Mouse (Mus musculus) midbrain, embryonic 15.5 days (tissue): ENCODE results near the gene Hrh1. TPM values are rescaled to one million over a fixed set of nuclear protein-coding genes. Genes with fewer than 3 reads are reported as not detected.
A peak's percentile ranks its signal among the peaks of the same experiment; 100 is the strongest.

ENCODE experiments used
- ATAC-seq: fragments of 200-750 bp; cut with Nextera tagmentation; replicated peaks from 2 replicates; pipeline ENCODE4 v1.8.0; 2017; ENCODE audit warnings: moderate TSS enrichment
- H3K27ac ChIP-seq: fragments of 300-500 bp; sonication (generic); 2 replicates; pipeline ENCODE4 v1.5.1; 2015; ENCODE audit warnings: mild to moderate bottlenecking, inconsistent platforms
- H3K27me3 ChIP-seq: fragments of 300-500 bp; sonication (generic); replicated peaks from 2 replicates; pipeline ENCODE4 v1.6.1; 2015; ENCODE audit warnings: inconsistent platforms
- H3K36me3 ChIP-seq: fragments of 300-500 bp; sonication (generic); replicated peaks from 2 replicates; pipeline ENCODE4 v1.6.1; 2015; ENCODE audit warnings: inconsistent platforms
- H3K4me1 ChIP-seq: fragments of 300-500 bp; sonication (generic); 2 replicates; pipeline ENCODE4 v1.6.1; 2015; ENCODE audit warnings: inconsistent platforms
- H3K4me2 ChIP-seq: fragments of 300-500 bp; sonication (generic); 2 replicates; pipeline ENCODE4 v1.6.1; 2015; ENCODE audit warnings: inconsistent platforms, mild to moderate bottlenecking, moderate library complexity
- H3K4me3 ChIP-seq: fragments of 300-500 bp; sonication (generic); 2 replicates; pipeline ENCODE4 v1.5.1; 2015; ENCODE audit warnings: mild to moderate bottlenecking, inconsistent platforms
- H3K9ac ChIP-seq: fragments of 300-500 bp; sonication (generic); 2 replicates; pipeline ENCODE4 v1.6.1; 2015; ENCODE audit warnings: mild to moderate bottlenecking, inconsistent platforms
- H3K9me3 ChIP-seq: fragments of 300-500 bp; sonication (generic); 2 replicates; pipeline ENCODE4 v1.6.1; 2016; ENCODE audit warnings: inconsistent platforms
- WGBS: fragments of 180-500 bp; shearing (Covaris S2); methylation state at CpG from one replicate; pipeline ENCODE4 v1.1.7; 2015; ENCODE audit warnings: mixed read lengths; 5-methylcytosine and 5-hydroxymethylcytosine counted together
- polyA plus RNA-seq: library from polyadenylated mRNA; unstranded; fragments of >200 nt; fragmentation: Nextera tagmentation; extraction: Ambion mirVana; gene quantifications from 2 replicates; pipeline ENCODE4 v1.2.1, GENCODE M21; 2015

Hrh1 gene
- 0.89 and 0.93 TPM in 2 replicates for polyA plus RNA-seq

DNA sequence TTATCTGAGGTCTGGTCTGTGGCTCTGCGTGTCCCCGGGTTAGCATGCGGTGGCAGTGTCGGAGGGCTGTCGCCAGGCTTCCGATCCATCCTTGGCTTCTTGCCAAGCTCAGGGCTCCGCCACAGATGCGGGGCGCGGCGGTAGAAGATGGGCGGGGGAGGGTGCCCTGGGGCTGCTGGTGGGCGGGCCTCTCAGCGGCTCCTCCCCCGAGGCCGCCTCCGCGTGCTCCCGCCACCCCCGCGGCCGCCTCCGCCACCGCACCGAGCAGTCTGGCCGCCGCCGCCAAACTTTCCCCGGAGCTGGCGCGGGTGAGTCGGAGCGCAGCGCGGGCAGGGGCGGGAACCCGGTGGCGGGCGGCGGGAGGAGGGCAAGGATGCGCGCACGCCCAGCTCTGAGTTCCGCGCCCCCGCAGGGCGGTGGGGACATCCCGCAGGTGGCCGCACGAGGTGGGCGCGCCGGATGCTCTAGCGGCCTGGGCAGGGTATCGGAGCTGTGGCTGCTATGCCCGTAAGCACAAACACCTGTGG, at the start of gene Hrh1:
TSS of gene Hrh1 (plus strand) at position 246 of the 527 bp plus-strand sequence.
- Histone ChIP-seq H3K27me3 (peaks cover 38% of the 10 kb centered on the region), H3K9me3 (no peaks in the 10 kb centered on the region), H3K4me2 (peak within 1 kb of the TSS; percentile 97), H3K4me1 (peaks cover 16% of the 10 kb centered on the region), H3K27ac (no peak within 1 kb of the TSS), H3K36me3 (no peaks in the 10 kb centered on the region), H3K9ac (peak within 1 kb of the TSS; percentile 28; the same call in 1 of the 2 replicates), H3K4me3 (peak within 1 kb of the TSS; percentile 49)
- ATAC-seq, result peak; percentile 66
- under 1% methylated on average over 42 of the region's 56 CpGs for WGBS

DNA sequence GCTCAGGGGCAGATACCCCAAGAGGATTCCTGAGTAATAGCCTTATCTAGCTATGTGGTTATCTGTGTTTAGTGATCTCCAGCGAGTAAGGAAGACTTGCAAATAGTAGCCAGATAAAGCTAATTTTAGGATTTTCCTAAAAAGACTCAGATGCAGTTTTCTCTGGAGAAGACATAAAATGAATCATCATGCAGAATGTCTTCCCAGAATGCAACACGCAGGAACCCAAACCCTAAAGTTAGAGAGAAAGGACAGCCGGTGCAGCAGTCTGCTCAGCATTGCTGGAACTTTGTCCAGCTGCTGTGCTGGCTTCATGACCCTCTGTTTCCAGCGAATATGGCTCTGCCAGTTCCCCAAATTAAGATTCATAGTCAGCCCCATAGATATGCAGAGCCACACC, 43.1 kb upstream of the Hrh1 start:
- no peak overlapping the region for H3K4me3 ChIP-seq
- 78% methylated on average over 4 of the region's 4 CpGs for WGBS

DNA sequence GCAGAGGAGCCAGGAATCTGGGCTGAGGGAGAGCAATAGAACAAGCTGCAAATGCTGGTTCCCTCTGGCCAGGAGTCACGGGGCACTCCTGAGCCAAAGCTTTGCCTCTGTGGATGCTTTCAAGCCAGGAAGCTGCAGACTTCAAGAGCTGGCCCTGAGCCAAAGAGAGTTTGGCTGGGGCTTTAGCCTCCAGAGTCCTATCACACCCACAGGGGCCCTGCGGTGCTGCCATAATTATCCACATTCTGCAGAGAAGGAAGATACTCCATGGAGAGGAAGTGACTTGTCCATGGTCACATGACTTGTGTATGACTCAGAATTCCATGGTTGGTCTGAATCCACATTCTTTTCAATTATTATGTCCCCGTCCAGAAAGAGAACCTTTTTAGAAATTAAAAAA, 39.6 kb upstream of the Hrh1 start:
- H3K36me3 ChIP-seq, result no peaks in the 10 kb centered on the region
- WGBS, result 52% methylated on average over 3 of the region's 3 CpGs
- H3K27me3 ChIP-seq, result no peaks in the 10 kb centered on the region
- ATAC-seq, result no peak
- H3K4me1 ChIP-seq, result no peaks in the 10 kb centered on the region
- no peak overlapping the region for H3K4me2 ChIP-seq
- H3K4me3 ChIP-seq, result no peak overlapping the region
- no peak overlapping the region for H3K9ac ChIP-seq
- no peaks in the 10 kb centered on the region for H3K9me3 ChIP-seq
- no peak overlapping the region for H3K27ac ChIP-seq

More for the DNA sequence above, 43.1 kb upstream of the Hrh1 start:
- no peaks in the 10 kb centered on the region for H3K9me3 ChIP-seq
- no peak overlapping the region for H3K27ac ChIP-seq
- no peak overlapping the region for H3K4me2 ChIP-seq
- ATAC-seq, result no peak
- no peaks in the 10 kb centered on the region for H3K36me3 ChIP-seq
- no peaks in the 10 kb centered on the region for H3K27me3 ChIP-seq
- no peaks in the 10 kb centered on the region for H3K4me1 ChIP-seq
- H3K9ac ChIP-seq, result no peak overlapping the region

DNA sequence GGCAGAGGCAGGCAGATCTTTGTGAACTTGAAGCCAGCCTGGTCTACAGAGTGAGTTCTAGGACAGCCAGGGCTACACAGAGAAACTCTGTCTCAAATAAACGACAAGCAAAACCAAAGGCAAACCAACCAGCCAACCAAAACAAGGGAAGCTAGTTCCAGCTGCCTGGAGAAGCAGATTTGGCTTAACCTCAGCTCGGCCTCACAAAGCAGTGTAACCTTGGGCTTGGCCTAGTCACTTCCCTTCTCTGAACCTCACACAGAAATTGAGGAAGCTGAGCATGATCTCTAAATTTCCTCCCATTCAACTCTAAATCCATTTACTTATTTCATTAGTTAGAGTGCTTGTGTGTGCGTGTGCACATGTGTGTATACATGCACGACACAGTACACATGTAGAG, 35.4 kb upstream of the Hrh1 start:
- Histone ChIP-seq H3K4me2 (no peak overlapping the region), H3K27ac (no peak overlapping the region)

DNA sequence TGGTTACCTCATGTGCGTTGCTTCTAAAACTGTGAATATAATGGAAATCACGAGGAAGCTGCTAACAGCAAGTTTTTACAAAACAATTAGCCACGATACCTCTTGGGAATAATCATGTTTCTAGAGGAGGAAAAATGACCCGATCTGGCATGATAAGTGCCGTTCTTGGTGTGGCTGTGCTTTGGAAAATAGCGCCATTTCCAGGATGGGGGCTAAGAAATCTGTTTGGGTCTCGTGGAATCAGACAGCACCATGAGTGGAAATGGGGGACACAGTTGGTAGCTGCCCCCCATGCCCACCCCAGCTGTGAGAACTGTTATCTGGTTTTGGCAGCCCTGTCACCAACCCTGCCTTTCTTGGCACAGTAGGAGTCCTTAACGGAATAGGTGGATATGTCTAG, 34.0 kb upstream of the Hrh1 start:
- no peak overlapping the region for H3K9ac ChIP-seq
- no peaks in the 10 kb centered on the region for H3K36me3 ChIP-seq
- no peak for ATAC-seq
- no peaks in the 10 kb centered on the region for H3K9me3 ChIP-seq
- H3K27ac ChIP-seq, result no peak overlapping the region
- H3K27me3 ChIP-seq, result no peaks in the 10 kb centered on the region
- 82% methylated on average over 8 of the region's 8 CpGs for WGBS
- no peak overlapping the region for H3K4me3 ChIP-seq
- no peak overlapping the region for H3K4me2 ChIP-seq
- no peaks in the 10 kb centered on the region for H3K4me1 ChIP-seq

More for the DNA sequence above, 35.4 kb upstream of the Hrh1 start:
- Histone ChIP-seq H3K4me1 (no peaks in the 10 kb centered on the region), H3K9me3 (no peaks in the 10 kb centered on the region), H3K9ac (no peak overlapping the region), H3K27me3 (no peaks in the 10 kb centered on the region), H3K36me3 (no peaks in the 10 kb centered on the region), H3K4me3 (no peak overlapping the region)
- ATAC-seq, result no peak
- WGBS, result 82% methylated on average over 4 of the region's 4 CpGs

DNA sequence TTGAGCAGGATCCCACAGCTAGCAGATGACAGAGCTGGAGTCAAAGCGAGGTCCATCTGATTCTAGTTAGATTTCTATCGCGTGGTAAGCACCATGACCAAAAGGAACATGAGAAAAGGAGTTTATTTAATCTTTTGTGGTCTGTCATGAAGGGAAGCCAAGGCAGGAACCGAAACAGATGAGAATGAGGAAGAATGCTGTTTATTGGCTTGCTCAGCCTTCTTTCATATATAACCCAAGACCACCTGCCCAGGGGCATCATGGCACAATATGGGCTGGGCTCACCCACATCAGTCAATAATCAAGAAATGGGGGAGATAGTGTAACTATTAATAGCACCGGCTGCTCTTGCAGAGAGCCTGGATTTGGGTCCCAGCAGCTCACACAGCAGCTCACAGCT, 33.0 kb upstream of the Hrh1 start:
- 89% methylated on average over 5 of the region's 5 CpGs for WGBS
- Histone ChIP-seq H3K4me1 (no peaks in the 10 kb centered on the region), H3K4me2 (no peak overlapping the region), H3K4me3 (no peak overlapping the region), H3K36me3 (no peaks in the 10 kb centered on the region), H3K9ac (no peak overlapping the region), H3K27ac (no peak overlapping the region), H3K27me3 (no peaks in the 10 kb centered on the region), H3K9me3 (no peaks in the 10 kb centered on the region)
- ATAC-seq, result no peak

DNA sequence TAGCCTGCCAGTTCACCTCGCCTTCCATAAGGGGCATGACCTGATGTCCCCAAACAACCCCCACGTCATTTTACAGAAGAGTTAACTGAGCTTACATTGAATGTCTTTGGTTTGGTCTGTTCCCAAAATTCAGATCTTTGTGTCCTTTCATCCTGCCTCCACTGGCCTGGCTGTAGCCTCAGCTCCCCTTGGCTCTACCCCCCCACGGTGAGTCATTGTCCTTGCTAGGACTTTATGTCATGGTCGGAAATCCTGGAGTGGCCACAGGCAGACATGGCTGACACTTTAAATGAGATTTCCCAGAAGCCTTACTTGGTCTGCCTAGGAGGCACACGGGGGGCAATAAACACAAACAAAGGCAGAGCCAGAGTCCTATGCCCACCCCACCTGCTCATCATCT, 31.5 kb upstream of the Hrh1 start:
- 58% methylated on average over 5 of the region's 5 CpGs for WGBS
- no peak overlapping the region for H3K9ac ChIP-seq
- H3K36me3 ChIP-seq, result no peaks in the 10 kb centered on the region
- H3K4me2 ChIP-seq, result no peak overlapping the region
- no peak for ATAC-seq
- H3K4me1 ChIP-seq, result no peaks in the 10 kb centered on the region
- no peaks in the 10 kb centered on the region for H3K9me3 ChIP-seq
- H3K27ac ChIP-seq, result no peak overlapping the region
- no peaks in the 10 kb centered on the region for H3K27me3 ChIP-seq
- no peak overlapping the region for H3K4me3 ChIP-seq

DNA sequence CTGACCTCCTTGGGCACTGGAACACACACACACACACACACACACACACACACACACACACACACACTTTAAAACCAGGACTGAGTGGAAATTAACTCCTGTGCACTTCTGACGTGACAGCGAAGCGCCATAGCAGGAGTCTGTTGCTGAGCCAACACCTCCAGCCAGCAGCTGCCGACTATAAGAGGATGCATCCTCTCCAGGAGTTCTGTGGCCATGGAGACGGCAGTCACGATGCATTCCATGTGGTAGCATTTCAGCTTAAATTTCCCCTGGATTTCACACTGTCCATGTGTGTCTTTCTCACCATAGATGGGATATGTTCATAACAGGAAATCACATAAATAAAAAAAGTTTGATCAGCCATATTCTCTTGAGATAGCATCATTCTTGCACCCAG, 30.1 kb upstream of the Hrh1 start:
- Histone ChIP-seq H3K4me3 (no peak overlapping the region), H3K36me3 (no peaks in the 10 kb centered on the region), H3K4me2 (no peak overlapping the region), H3K4me1 (no peaks in the 10 kb centered on the region), H3K27me3 (no peaks in the 10 kb centered on the region), H3K27ac (no peak overlapping the region), H3K9me3 (no peaks in the 10 kb centered on the region), H3K9ac (no peak overlapping the region)
- no peak for ATAC-seq
- WGBS, result 60% methylated on average over 6 of the region's 6 CpGs

DNA sequence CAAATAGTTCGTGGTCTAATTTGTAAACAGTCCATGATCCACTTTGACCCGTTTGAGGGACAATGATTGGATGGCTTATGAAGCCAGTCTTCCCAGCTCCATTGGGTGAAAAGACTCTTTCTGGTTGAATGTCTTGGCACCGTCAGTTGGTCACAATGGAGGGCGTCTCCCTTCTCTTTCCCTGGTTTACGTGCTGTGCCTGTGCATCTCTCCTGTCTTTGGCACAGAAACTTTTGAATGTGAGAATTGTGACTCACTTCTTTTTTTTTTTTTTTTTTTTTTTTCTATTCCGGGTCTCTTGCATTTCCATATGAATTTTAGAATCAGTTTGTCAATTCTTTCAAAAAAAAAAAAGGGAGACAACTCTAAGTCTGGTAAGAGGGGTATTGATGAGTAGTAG, 29.5 kb upstream of the Hrh1 start:
- Histone ChIP-seq H3K36me3 (no peaks in the 10 kb centered on the region), H3K9me3 (no peaks in the 10 kb centered on the region), H3K27ac (no peak overlapping the region), H3K27me3 (no peaks in the 10 kb centered on the region), H3K4me1 (no peaks in the 10 kb centered on the region), H3K4me2 (no peak overlapping the region), H3K4me3 (no peak overlapping the region), H3K9ac (no peak overlapping the region)
- ATAC-seq, result no peak
- WGBS, result 72% methylated on average over 6 of the region's 6 CpGs

DNA sequence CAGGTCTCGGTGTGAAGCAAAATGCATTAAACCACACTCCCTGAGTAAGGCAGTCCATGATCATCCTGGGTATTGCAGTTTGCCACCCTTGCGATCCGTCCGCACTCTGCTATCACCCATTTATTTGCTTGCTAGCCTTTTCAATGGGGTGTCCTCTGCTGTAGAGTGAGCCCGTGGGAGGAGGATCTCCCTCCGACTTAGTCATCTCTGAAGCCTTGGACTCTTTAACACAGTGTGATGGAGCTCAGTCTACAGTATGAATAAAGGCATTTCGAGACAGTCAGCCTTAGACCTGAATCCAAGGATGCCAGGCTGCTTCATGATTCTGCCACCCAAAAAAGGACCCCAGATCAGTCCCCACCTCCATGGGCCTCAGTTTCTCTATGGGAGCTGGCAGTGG, 25.0 kb upstream of the Hrh1 start:
- H3K36me3 ChIP-seq, result no peaks in the 10 kb centered on the region
- H3K27me3 ChIP-seq, result no peaks in the 10 kb centered on the region
- no peak overlapping the region for H3K4me3 ChIP-seq
- ATAC-seq, result no peak
- H3K27ac ChIP-seq, result no peak overlapping the region
- no peaks in the 10 kb centered on the region for H3K9me3 ChIP-seq
- H3K9ac ChIP-seq, result no peak overlapping the region
- no peaks in the 10 kb centered on the region for H3K4me1 ChIP-seq
- 87% methylated on average over 7 of the region's 7 CpGs for WGBS
- H3K4me2 ChIP-seq, result no peak overlapping the region

DNA sequence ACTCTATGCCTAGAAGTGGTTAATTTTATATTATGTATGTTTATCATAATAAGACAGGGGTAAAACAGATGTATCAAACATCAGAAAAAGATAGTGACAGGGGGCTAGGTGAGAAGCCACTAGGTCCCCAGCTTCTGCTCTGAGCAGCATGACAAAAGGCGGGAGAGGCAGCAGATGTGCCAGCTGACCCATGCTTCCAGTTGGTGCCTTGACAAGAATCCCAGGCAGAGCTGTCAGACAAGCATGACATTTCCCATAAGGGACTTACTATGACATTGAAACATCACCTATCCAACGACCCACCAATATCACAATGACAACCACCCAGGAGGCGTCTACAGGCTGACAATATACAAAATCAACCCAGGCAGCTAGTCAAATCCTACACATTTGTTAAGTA, 16.9 kb upstream of the Hrh1 start:
- WGBS, result 72% methylated on average over 3 of the region's 3 CpGs
- Histone ChIP-seq H3K36me3 (no peaks in the 10 kb centered on the region), H3K9ac (no peak overlapping the region), H3K4me2 (no peak overlapping the region), H3K27ac (no peak overlapping the region), H3K9me3 (no peaks in the 10 kb centered on the region), H3K4me3 (no peak overlapping the region), H3K4me1 (no peaks in the 10 kb centered on the region), H3K27me3 (no peaks in the 10 kb centered on the region)
- no peak for ATAC-seq

DNA sequence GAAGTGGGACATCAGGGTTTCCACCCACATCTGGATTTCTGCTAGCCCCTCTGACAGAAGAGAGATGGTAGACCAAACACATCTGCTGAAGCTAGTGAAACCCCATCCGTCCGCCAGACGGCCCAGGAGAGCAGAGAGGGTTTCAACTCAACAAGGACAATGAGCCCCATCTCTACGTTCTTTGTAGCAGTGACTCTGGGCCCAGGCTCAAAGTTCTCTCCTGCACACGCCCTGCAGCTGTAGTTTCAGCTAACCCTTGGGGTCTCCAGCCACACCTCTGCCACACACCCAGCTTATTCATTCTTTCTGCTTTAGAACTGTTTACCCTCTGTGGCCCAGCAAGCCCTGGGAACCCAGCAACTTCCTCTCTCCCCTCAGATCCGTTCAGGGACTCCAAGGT, 10.4 kb upstream of the Hrh1 start:
- Histone ChIP-seq H3K4me2 (no peak overlapping the region), H3K36me3 (no peaks in the 10 kb centered on the region), H3K9me3 (no peaks in the 10 kb centered on the region), H3K27me3 (no peaks in the 10 kb centered on the region), H3K4me1 (no peaks in the 10 kb centered on the region), H3K27ac (no peak overlapping the region), H3K4me3 (no peak overlapping the region), H3K9ac (no peak overlapping the region)
- no peak for ATAC-seq
- 76% methylated on average over 6 of the region's 6 CpGs for WGBS

DNA sequence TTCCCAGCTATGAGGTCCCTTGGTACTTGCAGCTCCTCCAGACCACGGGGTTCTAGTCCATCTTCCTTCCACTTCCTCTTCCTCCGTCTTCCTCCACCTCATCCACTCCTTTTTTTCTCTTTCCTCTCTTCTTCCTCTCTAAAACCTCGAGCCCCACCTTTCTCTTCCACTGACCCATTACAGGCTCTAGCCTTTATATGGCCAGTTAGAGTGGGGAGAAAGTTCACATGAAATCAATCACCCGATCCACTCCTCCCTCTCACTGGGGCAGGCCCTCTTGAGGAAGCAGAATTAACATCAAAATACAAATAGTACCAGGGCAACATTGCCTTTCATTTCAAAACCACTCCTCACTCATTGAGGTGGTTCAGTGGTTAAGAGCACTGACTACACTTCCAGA, 9.9 kb upstream of the Hrh1 start:
- H3K27ac ChIP-seq, result no peak overlapping the region
- H3K36me3 ChIP-seq, result no peaks in the 10 kb centered on the region
- ATAC-seq, result no peak
- H3K27me3 ChIP-seq, result no peaks in the 10 kb centered on the region
- H3K9ac ChIP-seq, result no peak overlapping the region
- 70% methylated on average over 4 of the region's 4 CpGs for WGBS
- H3K9me3 ChIP-seq, result no peaks in the 10 kb centered on the region
- H3K4me2 ChIP-seq, result no peak overlapping the region
- no peaks in the 10 kb centered on the region for H3K4me1 ChIP-seq
- H3K4me3 ChIP-seq, result no peak overlapping the region
